Mouse (Mus musculus) erythroid progenitor cell, adult 5-6 weeks (primary cell): ENCODE data around the gene BC055324. TPM values are rescaled to one million over a fixed set of nuclear protein-coding genes. Genes with fewer than 3 reads are reported as not detected.

Experiments used
- ATAC-seq: replicated peaks from 2 replicates; pipeline ENCODE4 v1.8.0; 2016; ENCODE audit warnings: moderate number of reproducible peaks, mild to moderate bottlenecking, moderate TSS enrichment, inconsistent platforms; ENCODE audit not compliant: poor library complexity, low FRiP score, severe bottlenecking
- total RNA-seq, 2 experiments: library from RNA; stranded (forward) in 1 of 2; stranded (reverse) in 1 of 2; fragments of 150-400 nt in 1 of 2; fragments of 186-747, 209-891 nt in 1 of 2; gene quantifications; 2 replicates each; pipeline versions ENCODE4 v1.2.3 to v1.2.4; 2015 to 2017; ENCODE audit warnings: low replicate concordance in 2 of 2

Gene BC055324
- total RNA-seq, 2 experiments from 2014 or later: 7.4 to 26.4 TPM

DNA sequence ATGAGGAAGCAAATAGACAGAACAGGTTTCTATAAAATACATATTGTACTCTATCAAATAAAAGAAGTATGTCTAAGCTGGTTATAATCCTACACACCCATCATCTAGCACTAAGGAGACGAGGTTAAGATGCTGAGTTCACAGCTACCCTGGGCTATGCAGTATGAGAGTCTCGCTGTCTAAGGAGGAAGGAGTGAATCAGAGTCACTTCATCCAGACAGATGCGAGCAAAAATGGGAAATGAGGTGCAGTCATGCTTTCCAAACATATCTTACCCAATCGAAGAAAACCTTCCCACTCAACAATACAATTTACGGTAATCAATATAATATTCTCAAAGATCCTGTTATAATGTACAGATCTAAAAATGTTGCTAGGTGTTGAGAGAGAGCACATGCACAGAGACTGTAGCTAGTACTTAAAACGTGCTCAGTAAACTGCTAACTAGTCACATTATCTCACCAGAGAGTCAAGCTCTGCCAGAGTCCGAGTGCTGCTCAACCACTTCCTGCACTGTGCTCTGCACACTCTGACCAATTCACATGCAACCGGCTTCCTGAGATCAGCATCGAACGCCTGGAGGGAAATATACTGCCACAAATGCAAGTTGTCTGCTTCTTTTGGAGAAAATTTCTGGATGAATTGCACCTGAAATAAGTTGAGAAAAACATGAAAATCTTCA is 30.4 kb downstream of the BC055324 start:
- ATAC-seq: no peak

DNA sequence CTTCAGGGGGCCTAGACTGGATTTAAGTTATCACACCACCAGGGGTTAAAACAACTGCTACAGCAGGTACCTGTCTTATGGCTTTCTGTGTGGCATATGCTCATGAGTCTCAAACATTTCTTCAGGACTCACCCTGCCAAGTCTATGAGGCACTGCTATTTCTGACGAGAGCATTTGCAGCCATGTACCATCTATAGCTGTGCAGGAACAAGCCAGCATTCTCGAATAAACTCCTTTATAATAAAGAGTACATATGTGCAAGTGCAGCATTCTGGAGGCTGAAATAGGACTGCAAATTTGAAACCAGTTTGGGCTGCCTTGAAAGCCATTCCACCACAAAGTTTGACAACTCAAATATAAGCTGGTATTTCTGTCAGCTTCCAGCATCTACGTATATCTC is 36.6 kb downstream of the BC055324 start:
- no peak for ATAC-seq

DNA sequence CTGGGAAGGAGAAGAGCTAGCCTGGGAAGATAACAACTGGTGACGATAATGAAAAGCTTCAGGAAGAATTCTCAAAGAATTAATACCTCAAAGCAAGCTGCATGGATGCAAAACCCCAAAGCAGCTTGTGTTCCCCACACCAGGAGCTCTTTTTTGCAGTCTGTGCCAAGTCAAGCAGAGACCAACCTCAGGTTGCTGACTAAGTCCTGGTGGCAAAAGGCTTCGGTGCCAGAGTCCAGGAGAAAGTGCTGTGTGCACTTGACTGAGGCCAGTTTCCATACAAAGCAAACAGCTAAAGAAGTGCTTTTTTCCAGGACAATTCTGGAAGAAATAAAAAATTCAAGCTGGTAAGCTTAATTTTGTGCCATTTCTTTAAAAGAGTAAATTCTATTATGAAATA is 41.2 kb downstream of the BC055324 start:
- ATAC-seq: no peak

DNA sequence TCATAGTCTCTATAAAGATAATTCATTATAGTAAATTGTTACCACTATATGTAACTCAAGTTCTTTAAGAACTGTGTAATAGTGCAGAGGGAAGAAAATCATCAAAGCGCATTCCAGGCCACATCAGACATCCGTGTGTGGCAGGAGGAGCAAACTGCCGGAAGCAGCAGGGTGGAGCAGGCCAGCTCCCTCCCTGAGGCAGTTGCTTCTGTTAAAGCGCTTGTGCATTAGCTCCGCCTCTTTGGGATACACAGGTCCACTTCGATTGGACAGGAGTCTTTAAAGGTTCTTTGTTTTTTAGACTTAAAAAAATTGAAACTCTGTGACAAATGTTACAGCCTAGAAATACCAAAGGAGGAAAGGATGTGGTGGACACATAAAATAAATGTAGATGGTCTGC is 52.5 kb downstream of the BC055324 start:
- no peak for ATAC-seq

DNA sequence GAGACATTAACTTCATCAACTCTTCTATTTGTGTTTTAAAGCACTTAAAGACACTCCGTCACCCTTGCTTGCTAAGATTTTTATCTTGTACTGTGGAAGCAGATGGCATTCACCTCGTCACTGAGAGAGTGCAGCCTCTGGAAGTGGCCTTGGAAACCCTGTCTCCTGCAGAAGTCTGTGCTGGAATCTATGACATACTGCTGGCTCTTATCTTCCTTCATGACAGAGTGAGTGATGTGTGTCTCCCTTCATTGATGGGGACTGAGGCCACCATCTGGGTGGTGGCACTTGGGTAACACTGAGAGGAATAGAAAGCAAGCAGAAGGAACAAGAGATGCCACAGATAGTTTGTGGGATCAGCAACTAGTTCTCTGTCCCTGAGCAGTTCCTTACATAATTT is 60.0 kb downstream of the BC055324 start:
- no peak for ATAC-seq

DNA sequence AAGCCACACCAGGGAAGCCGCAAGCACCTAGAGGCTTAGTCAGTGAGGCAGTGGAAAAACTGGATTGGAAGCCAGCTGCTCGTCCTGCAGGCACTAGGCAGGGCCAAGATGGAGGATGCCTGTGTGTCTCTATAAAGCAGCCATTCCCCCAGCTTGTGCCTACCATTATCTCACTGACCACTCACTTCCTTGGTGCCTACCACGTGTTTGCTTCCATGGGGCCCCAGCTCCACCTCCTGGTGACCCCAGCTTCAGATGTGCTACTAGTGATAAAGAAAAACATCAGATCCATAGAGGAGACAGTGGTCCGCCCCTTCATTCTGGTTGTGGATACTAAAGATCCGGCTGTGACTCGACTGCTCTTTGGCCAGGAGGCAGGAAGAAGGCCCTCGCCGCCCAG is 62.8 kb downstream of the BC055324 start:
- no peak for ATAC-seq

DNA sequence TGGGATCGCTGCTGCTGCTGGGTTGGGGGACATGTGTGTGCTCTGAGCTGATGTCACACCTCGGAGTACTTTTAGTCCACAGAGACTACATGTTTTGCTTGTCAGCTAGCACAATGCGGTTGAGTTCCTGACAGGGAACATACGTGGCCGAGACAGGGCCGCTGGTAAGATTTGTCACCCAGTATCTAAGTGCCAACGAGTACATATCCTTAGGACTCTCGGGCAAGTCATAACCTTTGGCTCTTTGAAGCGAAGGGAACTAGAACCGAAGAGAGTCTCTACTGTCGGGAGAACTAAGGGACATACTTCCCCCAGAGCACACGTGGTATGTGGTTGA is 64.2 kb downstream of the BC055324 start:
- peak; percentile 46 for ATAC-seq

DNA sequence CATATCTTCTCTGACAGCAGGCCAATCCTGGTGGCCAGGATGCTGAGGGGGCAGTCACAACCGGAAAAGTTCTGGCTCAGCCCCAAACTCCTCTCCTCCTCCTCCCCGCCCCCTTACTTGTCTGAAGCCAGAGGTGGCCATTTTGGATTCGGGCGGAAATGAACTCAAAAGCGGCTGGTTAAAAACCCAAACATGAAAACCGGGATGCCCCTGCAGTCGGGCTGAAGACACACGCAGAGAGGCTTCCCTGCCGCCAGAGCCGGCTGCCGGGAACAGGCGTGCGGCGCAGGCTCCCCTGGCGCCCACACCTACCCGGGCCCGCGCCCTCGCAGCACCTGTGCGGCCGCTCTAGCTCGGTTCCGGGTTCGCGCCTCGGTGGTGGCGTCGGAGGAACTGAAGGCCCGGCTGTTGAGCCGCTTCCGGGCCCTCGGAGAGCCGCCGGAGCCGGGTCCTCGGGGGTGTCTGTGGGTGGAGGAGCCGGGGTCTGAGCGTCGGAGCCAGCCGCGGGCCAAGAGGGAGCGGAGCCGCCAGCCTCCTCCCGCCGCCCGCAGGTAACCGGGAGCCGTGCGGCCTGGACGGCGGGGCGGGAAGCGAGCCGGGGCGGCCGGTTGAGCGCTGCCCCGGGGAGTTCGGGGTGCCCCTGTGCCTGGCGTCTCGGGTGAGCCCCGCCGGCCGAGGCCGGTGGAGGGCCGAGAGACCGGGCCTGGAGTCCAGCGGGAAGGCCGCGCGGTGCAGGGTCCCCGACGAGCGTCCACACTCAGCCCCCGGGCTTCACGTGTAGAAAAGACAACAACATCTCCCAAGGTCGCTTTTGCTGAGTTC is 64.7 kb downstream of the BC055324 start:
- peak; percentile 77 for ATAC-seq

DNA sequence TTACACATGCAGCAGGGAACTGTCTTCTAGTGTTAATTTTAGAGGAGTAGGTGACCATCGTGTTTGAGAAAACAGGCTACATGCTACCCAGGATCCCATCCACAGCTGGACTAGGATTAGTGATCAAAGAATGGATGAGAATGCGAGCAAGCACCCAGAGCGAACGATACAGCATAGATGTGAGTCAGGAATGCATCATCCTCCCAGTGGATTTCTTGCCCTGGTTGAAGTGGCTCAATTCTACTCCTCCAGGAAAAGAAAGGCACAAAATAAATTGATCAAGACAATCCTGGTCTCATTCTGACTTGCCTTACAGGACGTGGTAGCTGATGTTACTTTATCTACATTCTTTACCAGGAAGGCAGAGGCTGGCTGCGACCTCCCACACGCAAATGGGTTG is 65.8 kb downstream of the BC055324 start, which contains the start of gene Scyl3:
Gene Scyl3, plus strand, starts transcription at position 255 of the 400 bp plus-strand sequence.
- no peak for ATAC-seq

DNA sequence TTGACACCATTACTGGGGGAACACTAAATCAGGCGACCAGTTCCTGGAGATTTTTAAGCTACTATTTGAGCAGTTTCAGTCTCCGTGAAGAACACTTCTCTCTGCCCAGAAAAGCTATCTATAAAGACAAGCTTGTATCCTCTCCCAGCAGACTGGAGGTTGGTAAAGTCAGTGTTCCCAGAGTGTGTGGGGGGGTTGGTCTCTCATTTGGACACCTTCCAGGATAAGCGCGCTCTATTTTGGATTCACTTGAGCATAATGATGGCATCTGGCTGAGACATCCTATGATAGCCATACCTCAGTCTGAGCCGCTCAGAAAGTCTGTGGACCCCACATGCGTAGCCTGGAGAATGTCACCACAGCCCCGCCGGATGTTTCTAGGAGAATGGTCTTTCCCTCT is 70.5 kb downstream of the BC055324 start:
- ATAC-seq: no peak

DNA sequence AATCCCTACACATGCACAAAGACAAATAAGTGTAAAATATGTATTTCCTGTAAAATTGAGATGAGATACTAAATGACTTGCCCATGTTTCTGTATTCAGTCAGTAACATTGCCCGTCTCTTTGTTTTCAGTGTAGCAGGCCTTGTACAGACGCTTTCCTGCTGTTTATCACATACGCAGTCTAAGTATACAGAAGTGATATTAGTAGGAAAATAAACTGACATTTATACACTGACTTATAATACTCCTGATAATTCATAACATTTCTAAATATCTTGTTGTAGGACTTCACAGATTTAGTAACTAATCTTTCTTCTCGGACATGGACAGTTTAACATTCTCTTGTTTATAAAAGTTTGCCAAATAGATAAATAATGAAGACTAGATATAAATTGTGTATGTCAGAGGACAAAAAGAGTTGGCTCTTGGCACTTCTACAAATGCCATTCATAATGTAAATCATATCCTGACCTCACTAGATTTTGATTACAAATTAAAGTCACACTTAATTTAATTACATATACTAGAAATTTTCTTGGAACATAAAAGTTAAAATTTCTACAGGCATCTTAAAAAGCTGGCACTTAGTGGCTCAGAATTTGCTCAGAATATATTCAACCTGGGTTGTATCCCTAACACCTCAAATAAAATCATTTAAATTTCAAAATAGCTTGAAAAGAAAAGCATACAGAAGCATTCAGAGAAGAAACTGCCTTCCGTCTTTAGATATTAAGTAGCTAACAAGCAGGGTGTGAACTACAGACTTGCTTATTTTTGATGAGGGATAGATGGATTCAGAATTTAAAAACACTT is 77.0 kb downstream of the BC055324 start:
- no peak for ATAC-seq

DNA sequence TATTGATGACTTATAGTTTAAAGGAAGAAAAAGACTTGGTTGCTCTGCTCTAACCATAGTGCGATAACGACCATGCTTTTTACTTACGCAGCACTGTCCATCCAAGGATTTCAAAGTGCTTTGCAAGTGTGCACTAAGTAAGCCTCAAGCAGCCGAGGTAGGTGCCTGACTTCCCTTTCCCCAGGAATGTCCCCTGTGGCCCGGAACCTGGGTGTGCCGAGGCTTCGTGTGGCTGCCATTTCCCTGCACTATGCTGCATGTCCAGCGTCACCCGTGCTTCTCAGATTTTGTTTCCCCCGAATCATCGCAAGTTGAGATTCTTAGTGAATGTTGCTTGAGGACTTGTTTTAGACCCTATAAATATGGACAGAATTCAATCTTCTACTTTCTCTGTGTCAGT is 82.6 kb downstream of the BC055324 start:
- no peak for ATAC-seq

DNA sequence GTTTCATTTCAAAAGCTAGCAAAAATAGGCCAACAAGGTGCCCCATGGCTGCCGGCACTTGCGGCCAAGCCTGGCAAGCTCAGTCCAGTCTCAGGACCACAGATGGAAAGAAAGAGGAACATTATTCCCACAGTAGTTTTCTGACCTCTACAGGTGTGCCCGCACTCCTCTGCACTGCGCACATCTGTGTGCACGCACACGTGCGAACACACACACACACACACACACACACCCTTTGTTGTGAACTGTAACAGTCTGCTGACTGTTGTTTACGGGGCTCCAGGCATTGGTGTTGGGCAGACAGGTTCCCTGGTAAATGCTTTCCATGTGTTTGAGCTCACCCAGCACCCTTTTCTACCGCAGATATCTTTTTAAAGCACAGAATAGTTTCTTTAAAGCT is 83.8 kb downstream of the BC055324 start:
- peak; percentile 46; the same call in 1 of the 2 replicates for ATAC-seq

DNA sequence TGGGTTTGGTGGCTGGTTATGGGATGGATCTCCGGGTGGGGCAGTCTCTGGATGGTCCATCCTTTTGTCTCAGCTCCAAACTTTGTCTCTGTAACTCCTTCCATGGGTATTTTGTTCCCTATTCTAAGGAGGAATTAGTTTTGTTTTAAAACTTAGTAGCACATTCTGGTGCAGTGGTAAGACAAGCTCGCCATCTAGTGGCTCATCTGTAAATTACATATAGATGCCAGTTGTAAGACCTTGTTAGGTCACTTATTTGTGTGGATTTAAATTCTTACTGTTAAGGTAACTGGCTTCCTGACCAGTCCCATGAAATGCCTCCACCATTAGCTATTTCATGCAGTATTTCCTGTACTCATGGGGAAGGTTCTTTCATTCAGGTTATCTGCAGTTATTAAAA is 84.3 kb downstream of the BC055324 start:
- ATAC-seq: peak; percentile 77

DNA sequence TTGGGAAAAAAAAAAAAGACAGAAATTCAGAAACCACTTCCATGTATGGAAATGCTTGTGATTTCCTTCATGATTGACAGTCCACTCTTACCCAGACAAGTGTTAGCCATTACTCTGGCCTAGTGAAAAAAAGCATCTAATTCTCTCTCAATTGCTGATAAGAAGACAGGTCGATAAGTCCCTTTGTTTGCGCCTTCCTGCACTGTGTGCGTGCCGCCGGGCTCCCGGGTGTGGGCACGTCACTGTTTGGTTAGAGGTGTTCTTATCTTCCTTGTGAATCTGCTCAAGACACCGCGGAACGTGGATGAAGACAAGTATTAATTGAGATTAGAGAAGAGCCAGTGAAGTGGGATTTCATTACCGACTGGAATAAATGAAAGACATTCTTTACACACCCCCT is 86.2 kb downstream of the BC055324 start:
- ATAC-seq: no peak

DNA sequence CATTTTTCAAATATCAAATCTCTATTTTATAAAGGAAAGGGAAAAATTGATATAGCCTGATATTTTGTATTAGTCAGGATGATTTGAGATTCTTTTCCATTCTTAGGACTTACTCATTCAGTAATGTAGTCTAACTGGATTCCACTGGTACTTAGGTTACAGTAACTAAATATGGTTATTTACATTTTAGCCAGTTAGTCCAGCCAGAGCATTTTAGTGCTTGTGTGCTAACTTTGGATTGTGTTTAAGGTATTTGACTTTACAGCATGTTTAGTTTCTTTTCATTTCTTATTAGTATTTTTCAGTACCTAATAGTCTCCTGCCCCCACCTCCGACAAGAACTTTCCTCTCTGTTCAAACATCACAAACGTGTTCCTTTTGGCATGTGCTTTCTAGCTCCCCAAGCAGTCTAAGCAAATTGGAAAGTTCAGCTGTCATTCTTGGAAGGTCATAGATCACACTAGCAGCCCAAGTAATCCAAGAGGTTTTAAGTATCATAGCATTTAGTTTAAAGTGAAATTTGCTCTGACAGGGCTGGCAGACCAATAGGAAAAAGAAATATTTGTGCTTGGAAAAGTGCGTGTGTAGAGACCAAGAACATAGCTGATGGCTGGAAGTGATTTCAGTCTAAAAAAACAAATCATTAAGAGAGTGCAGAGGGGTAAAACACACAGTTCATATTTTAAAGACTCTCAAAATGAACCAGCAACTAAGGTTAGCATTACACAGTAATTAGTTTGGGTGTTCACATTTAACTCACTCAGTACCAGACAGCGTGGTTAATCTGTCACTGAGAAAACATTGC is 87.4 kb downstream of the BC055324 start:
- no peak for ATAC-seq

DNA sequence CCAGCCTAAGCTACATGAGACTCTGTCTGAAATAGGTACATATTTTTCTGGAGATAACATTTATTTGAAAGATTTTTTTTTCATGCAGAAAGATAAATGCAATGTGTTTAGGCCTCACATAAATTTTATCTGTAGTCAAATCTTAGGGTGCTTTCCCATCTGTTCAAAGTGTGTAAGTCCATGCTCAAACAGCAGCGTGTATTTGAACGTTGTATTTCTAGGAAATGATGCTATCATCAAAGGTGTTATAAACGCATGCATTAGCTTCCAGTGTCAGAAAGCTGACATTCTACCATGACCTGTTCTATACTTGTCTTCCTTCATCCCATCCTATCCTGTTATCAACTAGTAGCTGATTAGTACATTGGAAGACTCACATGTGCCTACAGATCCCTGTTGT is 91.2 kb downstream of the BC055324 start:
- ATAC-seq: no peak

DNA sequence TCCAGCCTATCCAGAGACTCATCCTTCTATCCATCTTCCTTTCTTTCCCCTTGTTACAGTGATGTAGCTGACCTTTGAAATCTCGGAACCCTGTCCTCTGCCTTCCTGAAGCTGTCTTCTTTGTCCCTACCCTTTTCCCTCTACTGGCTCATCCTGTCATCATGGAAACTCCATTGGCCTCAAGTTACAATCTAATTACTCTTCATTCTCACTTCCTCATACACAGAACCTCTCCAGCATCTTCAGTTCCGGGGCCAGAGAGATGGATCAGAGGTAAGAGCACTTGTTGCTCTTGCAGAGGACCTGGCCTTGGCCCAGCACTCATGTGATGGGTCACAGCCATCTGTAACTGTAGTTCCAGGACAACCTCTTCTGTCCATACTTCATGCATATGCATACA is 94.4 kb downstream of the BC055324 start:
- ATAC-seq: no peak

DNA sequence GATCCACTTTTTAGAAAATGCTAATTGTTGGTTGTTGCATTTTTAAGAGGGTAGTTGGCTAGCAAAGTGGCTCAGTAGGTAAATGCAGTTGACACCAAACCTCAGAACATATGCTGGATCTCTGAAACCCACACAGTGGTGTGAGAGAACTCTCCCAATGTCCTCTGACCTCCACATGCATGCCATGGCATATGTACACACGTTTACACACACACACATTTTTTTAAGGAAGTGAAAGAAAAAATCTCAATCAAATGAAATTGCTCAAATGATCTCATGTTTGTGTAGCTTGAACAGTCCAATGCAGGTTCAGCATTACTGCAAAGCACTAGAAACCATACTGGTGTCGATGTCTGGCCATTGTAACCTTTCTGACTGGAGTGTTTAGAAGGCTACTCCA is 95.0 kb downstream of the BC055324 start:
- ATAC-seq: no peak

DNA sequence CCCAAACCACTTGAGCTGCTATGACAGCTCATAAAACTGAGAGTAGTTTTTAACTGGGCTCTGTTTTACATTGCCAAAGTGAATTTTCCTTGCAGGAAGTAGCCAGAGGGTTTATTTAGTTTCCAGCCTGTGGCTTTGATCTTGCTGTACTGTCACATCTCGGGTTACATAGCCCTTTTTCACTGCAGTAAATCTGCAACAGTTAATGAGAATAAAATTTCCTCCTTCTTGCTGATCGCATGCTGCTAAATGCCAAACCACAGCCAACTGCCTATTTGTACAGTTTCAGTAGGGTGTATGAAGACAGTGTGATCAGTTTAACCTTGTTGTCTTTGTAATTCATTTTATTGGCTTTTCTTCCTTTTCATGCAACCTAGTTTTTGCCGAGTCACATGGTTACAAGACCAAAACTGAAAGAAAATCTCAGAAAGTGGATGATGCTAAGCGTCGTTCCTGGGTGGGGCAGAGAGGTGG is 96.3 kb downstream of the BC055324 start:
- no peak for ATAC-seq
